Mouse (Mus musculus) kidney, adult 2 months (tissue): ENCODE measurements around the gene Spats2l. TPM values are rescaled to one million over a fixed set of nuclear protein-coding genes. Genes with fewer than 3 reads are reported as not detected.

ENCODE experiments used
- DNase-seq: peaks from one replicate; pipeline ENCODE4 v3.0.0; 2021
- H3K27ac ChIP-seq: fragments of 200-500 bp; 2 replicates; pipeline ENCODE4 v1.5.1; 2012; ENCODE audit warnings: low read depth, low read length, control low read depth, inconsistent platforms; ENCODE audit not compliant: insufficient read depth
- H3K27me3 ChIP-seq: fragments of 200-500 bp; replicated peaks from 2 replicates; pipeline ENCODE4 v1.6.1; 2012; ENCODE audit warnings: mild to moderate bottlenecking, moderate library complexity, low read length, inconsistent platforms; ENCODE audit not compliant: control insufficient read depth, insufficient read depth
- H3K36me3 ChIP-seq: fragments of 200-500 bp; 2 replicates; pipeline ENCODE4 v1.6.1; 2012; ENCODE audit warnings: mild to moderate bottlenecking, moderate library complexity, low read length, inconsistent platforms; ENCODE audit not compliant: control insufficient read depth, insufficient read depth
- H3K4me1 ChIP-seq: fragments of 200-500 bp; 2 replicates; pipeline ENCODE4 v1.6.1; 2011; ENCODE audit warnings: low read length; ENCODE audit not compliant: control insufficient read depth, insufficient read depth
- H3K4me3 ChIP-seq: fragments of 200-500 bp; 2 replicates; pipeline ENCODE4 v1.5.1; 2011; ENCODE audit warnings: mild to moderate bottlenecking, low read depth, low read length, control low read depth; ENCODE audit not compliant: insufficient read depth
- CTCF ChIP-seq: fragments of 200-500 bp; conservative IDR thresholded peaks from 2 replicates; pipeline ENCODE4 v1.5.1; 2011; ENCODE audit warnings: low read depth, mild to moderate bottlenecking, control low read depth, low read length, moderate library complexity, mixed read lengths; ENCODE audit not compliant: insufficient read depth, insufficient read length
- POLR2A ChIP-seq: fragments of 200-500 bp; IDR thresholded peaks from one replicate; pipeline ENCODE4 v1.6.1; 2011; ENCODE audit warnings: low read depth, low read length, control low read depth
- WGBS: fragments of 180-500 bp; shearing (Covaris S2); methylation state at CpG from one replicate; pipeline ENCODE4 v1.1.7; 2018; 5-methylcytosine and 5-hydroxymethylcytosine counted together
- polyA plus RNA-seq: library from polyadenylated mRNA; depleted of rRNA; stranded (reverse); fragments of >200 nt; gene quantifications from 2 replicates; pipeline ENCODE4 v1.2.3, GENCODE M21; 2012; rRNA removed

Spats2l gene
- polyA plus RNA-seq, 1 experiment = 6.9 TPM

DNA sequence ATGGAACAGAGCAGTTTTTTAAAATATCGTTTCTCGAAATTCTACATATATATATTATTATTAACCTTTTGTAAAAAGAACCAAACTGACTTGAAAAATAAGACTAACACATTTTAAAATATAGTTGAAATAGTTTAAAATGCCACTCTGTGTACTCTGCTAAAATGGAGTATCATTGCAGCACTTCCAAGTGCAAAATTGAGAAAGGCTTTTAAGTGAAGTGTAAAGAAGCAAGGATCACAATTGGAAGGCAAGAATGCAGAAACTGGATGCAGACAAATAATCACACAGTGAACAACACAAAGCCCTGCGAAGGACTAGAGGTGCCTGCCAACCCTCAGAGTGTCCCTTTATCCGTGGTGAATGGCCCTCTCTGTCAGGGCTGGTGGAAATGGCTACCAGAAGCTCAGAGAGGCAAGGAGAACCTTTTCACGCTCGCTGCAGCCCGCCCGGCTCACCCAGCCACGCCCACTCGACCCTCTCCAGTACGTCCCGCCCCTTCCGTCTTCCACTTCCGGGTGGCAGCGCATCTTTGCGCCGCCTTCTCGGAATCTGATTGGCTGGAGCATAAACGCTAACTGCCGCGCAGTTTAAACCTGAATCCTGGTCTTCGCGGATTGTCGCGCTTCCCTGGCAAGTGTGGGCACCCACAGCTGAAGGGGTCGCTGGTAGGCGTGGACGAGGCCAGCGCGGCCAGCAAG is 221.6 kb downstream of the Spats2l start, which contains the start of gene Sgo2a:
Gene Sgo2a, plus strand, starts transcription at position 540 of the 701 bp plus-strand sequence.
- 7% methylated on average over 30 of the region's 30 CpGs for WGBS
- TF ChIP-seq CTCF (no peak), POLR2A (peak; percentile 34)

DNA sequence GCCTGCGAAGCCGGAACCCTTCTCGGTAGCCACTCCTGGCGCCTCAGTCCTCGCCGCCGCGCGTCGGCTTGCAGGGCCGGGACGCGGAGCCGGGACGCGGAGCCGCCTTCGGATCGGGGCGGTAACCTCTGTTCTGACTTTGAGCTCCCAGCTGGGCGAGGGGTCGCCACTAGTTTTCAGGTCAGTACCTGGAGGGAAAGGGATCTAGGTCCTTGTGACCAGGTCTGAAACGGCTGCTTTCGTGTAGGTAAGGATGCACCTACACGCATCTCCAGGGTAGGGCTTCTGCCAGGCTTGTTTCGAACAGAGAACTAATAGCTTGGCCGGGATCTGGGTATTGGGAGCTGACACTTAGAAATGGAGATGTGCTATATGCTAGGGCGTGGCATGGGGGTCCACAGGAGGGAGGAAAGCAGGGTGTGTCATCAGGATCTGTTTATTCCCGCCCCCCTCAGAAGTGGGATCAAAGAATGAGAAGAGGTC is 222.2 kb downstream of the Spats2l start:
- no peak for TF ChIP-seq POLR2A
- TF ChIP-seq CTCF = no peak
- Histone ChIP-seq H3K4me3 (peak overlapping the region; percentile 80), H3K4me1 (no peaks in the 10 kb centered on the region), H3K36me3 (no peaks in the 10 kb centered on the region), H3K27ac (no peak overlapping the region), H3K27me3 (no peaks in the 10 kb centered on the region)
- DNase-seq = no peak
- under 1% methylated on average over 29 of the region's 29 CpGs for WGBS

More for the DNA sequence above, 221.6 kb downstream of the Spats2l start, which contains the start of gene Sgo2a:
- Histone ChIP-seq H3K4me3 (peak within 1 kb of the TSS; percentile 80), H3K4me1 (no peaks in the 10 kb centered on the region), H3K27ac (peak within 1 kb of the TSS; percentile 12; the same call in 1 of the 2 replicates), H3K36me3 (no peaks in the 10 kb centered on the region), H3K27me3 (no peaks in the 10 kb centered on the region)
- DNase-seq = peak; percentile 94

Other genes with a start within 250 kb of the Spats2l start
- 0.03 and 0.05 TPM in 2 replicates for gene Sgo2a, start 221.8 kb downstream of the Spats2l start, polyA plus RNA-seq
- gene Kctd18, start 244.8 kb downstream of the Spats2l start, polyA plus RNA-seq = 4.3 and 4.8 TPM in 2 replicates